Mouse (Mus musculus) cerebellum, adult 2 months (tissue): ENCODE results near the gene Ythdf1.

Source experiments
- CTCF ChIP-seq: fragments of 200-500 bp; IDR thresholded peaks from 2 replicates; pipeline ENCODE4 v1.5.1; 2011; ENCODE audit warnings: low read depth, mild to moderate bottlenecking, control low read depth, low read length, moderate library complexity, borderline replicate concordance; ENCODE audit not compliant: insufficient read depth
- POLR2A ChIP-seq: fragments of 200-500 bp; IDR thresholded peaks from 2 replicates; pipeline ENCODE4 v1.6.1; 2011; ENCODE audit warnings: low read length, control low read depth, borderline replicate concordance; ENCODE audit not compliant: insufficient read depth

GRCm38 (mm10) chr2:180925176-180925575 lies 4.4 kb upstream of the Ythdf1 start:
- TF ChIP-seq POLR2A (no peak), CTCF (peak; percentile 99)
